Mouse (Mus musculus) CD4-positive, CD25-positive, alpha-beta regulatory T cell, adult 4 months (primary cell): ENCODE results near the gene Wasf2. TPM values are rescaled to one million over a fixed set of nuclear protein-coding genes. Genes with fewer than 3 reads are reported as not detected.

Source experiments
- ATAC-seq: one replicate; pipeline ENCODE4 v1.8.0; 2017
- polyA plus RNA-seq, 2 experiments: library from polyadenylated mRNA; unstranded; fragments of 100-300 nt; shearing (Covaris generic); gene quantifications; one replicate each; pipeline ENCODE4 v1.2.1; 2017

The Wasf2 gene
- polyA plus RNA-seq, 2 experiments from 2014 or later: 69.2 to 76.3 TPM

- ATAC-seq: no peak
These were observed 46.6 kb downstream of the Wasf2 start for GRCm38 (mm10) chr4:133176761-133177403.

GRCm38 (mm10) chr4:133178305-133178704 lies 48.0 kb downstream of the Wasf2 start:
- ATAC-seq: no peak

- ATAC-seq: no peak
These were observed 49.0 kb downstream of the Wasf2 start for GRCm38 (mm10) chr4:133179258-133179657.

- no peak for ATAC-seq
These were observed 52.2 kb downstream of the Wasf2 start for GRCm38 (mm10) chr4:133182439-133183033.

- ATAC-seq: no peak
These were observed 54.0 kb downstream of the Wasf2 start for GRCm38 (mm10) chr4:133184031-133184897.

GRCm38 (mm10) chr4:133184898-133185665 lies 54.8 kb downstream of the Wasf2 start:
- peak; percentile 95 for ATAC-seq

GRCm38 (mm10) chr4:133185893-133186292 lies 55.6 kb downstream of the Wasf2 start:
- no peak for ATAC-seq

GRCm38 (mm10) chr4:133186856-133187255 lies 56.6 kb downstream of the Wasf2 start:
- ATAC-seq: no peak

GRCm38 (mm10) chr4:133189396-133189795 lies 59.1 kb downstream of the Wasf2 start:
- no peak for ATAC-seq

- ATAC-seq: no peak
These were observed 64.2 kb downstream of the Wasf2 start for GRCm38 (mm10) chr4:133194482-133194881.

GRCm38 (mm10) chr4:133195014-133195413 lies 64.7 kb downstream of the Wasf2 start:
- no peak for ATAC-seq

GRCm38 (mm10) chr4:133196136-133196535 lies 65.8 kb downstream of the Wasf2 start:
- ATAC-seq: no peak

- no peak for ATAC-seq
These were observed 66.5 kb downstream of the Wasf2 start for GRCm38 (mm10) chr4:133196852-133197251.

GRCm38 (mm10) chr4:133197355-133197754 lies 67.0 kb downstream of the Wasf2 start:
- ATAC-seq: no peak

- ATAC-seq: no peak
These were observed 67.5 kb downstream of the Wasf2 start for GRCm38 (mm10) chr4:133197801-133198286.

- no peak for ATAC-seq
These were observed 68.3 kb downstream of the Wasf2 start for GRCm38 (mm10) chr4:133198337-133199180.

- no peak for ATAC-seq
These were observed 69.4 kb downstream of the Wasf2 start for GRCm38 (mm10) chr4:133199743-133200142.

GRCm38 (mm10) chr4:133200343-133200742 lies 70.0 kb downstream of the Wasf2 start:
- ATAC-seq: no peak

- ATAC-seq: peak; percentile 84
These were observed 70.9 kb downstream of the Wasf2 start for GRCm38 (mm10) chr4:133201006-133201771.

- ATAC-seq: no peak
These were observed 71.9 kb downstream of the Wasf2 start for GRCm38 (mm10) chr4:133202254-133202653.

GRCm38 (mm10) chr4:133203591-133203990 lies 73.3 kb downstream of the Wasf2 start:
- no peak for ATAC-seq
